Mouse (Mus musculus): ENCODE data around the gene Lce1m.
"Not testable (repeated sequence)": the region's sequence is repeated elsewhere in the genome, so short reads cannot be mapped to it uniquely, and the experiment has no call there.

Lce1m gene

GRCm38 (mm10) chr3:93018960-93019359, at the start of gene Lce1m:
Gene Lce1m, minus strand, starts transcription at chr3:93019060.
- DNase-seq (ENCODE audit: low spot score) = no peak

- DNase-seq (ENCODE audit: low spot score) = not testable (repeated sequence)
These were observed 49.7 kb upstream of the Lce1m start, which contains the start of gene Gm4858 for GRCm38 (mm10) chr3:93068523-93068922. Gene Gm4858, plus strand, starts transcription at chr3:93068823.

GRCm38 (mm10) chr3:93052826-93053474, 34.1 kb upstream of the Lce1m start:
- no peak for DNase-seq (ENCODE audit: low spot score)

- DNase-seq (ENCODE audit: low spot score) = no peak
These were observed 31.3 kb upstream of the Lce1m start for GRCm38 (mm10) chr3:93050182-93050581.

- DNase-seq (ENCODE audit: low spot score) = no peak
These were observed 12.6 kb upstream of the Lce1m start for GRCm38 (mm10) chr3:93031450-93031849.

- DNase-seq (ENCODE audit: low spot score) = no peak
These were observed 6.6 kb upstream of the Lce1m start for GRCm38 (mm10) chr3:93025486-93025885.

- no peak for DNase-seq (ENCODE audit: low spot score)
These were observed 4.7 kb upstream of the Lce1m start for GRCm38 (mm10) chr3:93023411-93024184.

GRCm38 (mm10) chr3:93021171-93021570, 2.3 kb upstream of the Lce1m start:
- DNase-seq (ENCODE audit: low spot score) = no peak

GRCm38 (mm10) chr3:93015460-93016104, 3.3 kb downstream of the Lce1m start, which contains the start of gene Crct1:
Gene Crct1, minus strand, starts transcription at chr3:93015687.
- DNase-seq (ENCODE audit: low spot score) = no peak

GRCm38 (mm10) chr3:93014871-93015270, 4.0 kb downstream of the Lce1m start:
- DNase-seq (ENCODE audit: low spot score) = no peak

- peak; percentile 21 for DNase-seq (ENCODE audit: low spot score)
These were observed 4.5 kb downstream of the Lce1m start for GRCm38 (mm10) chr3:93014378-93014801.

GRCm38 (mm10) chr3:93002843-93003242, 16.0 kb downstream of the Lce1m start:
- no peak for DNase-seq (ENCODE audit: low spot score)

GRCm38 (mm10) chr3:93000621-93001020, 18.2 kb downstream of the Lce1m start:
- no peak for DNase-seq (ENCODE audit: low spot score)

- DNase-seq (ENCODE audit: low spot score) = peak; percentile 19
These were observed 20.2 kb downstream of the Lce1m start for GRCm38 (mm10) chr3:92998691-92999090.

GRCm38 (mm10) chr3:92991926-92992325, 26.9 kb downstream of the Lce1m start, which contains the start of gene Lce3f:
Gene Lce3f, plus strand, starts transcription at chr3:92992226.
- DNase-seq (ENCODE audit: low spot score) = no peak

GRCm38 (mm10) chr3:92978484-92978883, 40.4 kb downstream of the Lce1m start:
- no peak for DNase-seq (ENCODE audit: low spot score)

All from ovary, adult 18-20 months (tissue).